Mouse (Mus musculus): Measurements from ENCODE around the gene Ccdc141.

Gene Ccdc141

DNA sequence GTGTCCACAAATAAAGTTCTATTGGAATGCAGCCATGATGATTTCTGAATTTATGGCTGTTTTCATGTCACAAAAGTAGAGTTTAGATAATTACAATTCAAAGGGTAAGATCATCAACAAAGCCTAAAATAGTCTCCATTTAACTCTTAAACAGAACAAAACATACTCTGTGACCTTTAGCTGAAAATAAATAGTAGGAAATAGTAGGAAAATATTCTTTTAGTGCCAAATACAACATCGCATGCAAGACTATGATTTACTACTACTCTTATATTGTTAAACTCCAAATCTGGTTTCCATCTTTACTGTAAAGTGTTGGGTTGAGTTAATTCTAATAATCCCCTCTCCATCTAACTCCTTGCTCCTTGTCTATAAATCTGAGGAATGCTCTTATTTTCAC is 37.0 kb downstream of the Ccdc141 start:
- no peak for DNase-seq (ENCODE audit: low spot score in 2 of 2)

DNA sequence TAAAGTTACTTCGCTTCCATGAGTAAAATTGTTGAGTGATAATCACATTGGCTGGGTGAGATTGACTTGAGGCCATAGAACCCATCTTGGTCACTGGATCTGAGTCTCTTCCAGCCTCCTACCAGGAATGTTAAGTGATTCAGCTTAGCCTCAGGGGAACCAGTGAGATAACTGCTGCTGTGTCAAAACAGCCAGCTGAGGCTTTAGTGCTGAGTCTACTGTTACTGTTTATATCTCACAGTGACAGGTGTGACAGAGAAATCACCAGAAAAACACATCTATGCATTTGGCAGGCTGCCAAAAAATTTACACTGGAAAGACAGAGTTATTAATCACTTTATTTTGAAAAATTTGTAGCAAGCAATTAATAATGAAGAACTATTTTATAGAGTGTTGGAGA is 43.5 kb downstream of the Ccdc141 start:
- DNase-seq (ENCODE audit: low spot score in 2 of 2) = no peak

DNA sequence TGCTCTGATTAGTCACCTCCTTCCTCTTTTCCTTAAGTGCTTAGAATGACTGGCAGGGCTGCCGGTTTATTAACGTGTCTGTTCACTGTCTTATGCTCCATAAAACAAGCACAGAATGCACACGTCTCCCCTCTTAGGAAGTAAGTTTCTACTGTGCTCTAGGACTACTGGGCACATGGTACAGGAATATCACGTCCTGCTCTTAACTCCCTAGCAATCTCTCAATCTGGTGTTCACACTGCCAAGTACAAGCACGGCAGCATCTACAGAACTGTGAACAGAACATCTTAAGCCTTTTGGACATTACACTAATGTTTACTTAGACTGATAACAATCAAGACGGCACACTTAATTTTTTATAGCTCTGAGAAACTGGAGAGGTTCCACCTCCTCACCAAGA is 52.3 kb downstream of the Ccdc141 start:
- no peak for DNase-seq (ENCODE audit: low spot score in 2 of 2)

DNA sequence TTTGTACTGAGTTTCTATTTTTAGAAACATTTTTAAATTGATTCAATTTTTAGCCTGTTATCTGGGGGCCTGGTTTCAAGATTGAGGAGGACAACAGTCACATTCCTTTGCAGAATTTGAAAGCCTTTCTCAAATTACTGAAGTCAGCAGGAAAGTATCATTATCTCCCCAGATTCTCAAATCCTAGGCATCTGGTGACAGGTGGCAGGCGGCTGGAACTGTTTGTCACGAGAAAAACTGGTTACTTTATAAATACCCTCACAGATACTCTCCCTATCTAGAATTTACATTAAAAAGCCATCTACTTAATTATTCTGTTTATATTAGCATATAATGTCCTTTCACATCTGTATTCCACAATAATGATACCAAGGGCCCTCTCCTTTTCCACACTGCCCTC is 56.1 kb downstream of the Ccdc141 start:
- DNase-seq (ENCODE audit: low spot score in 2 of 2) = no peak

DNA sequence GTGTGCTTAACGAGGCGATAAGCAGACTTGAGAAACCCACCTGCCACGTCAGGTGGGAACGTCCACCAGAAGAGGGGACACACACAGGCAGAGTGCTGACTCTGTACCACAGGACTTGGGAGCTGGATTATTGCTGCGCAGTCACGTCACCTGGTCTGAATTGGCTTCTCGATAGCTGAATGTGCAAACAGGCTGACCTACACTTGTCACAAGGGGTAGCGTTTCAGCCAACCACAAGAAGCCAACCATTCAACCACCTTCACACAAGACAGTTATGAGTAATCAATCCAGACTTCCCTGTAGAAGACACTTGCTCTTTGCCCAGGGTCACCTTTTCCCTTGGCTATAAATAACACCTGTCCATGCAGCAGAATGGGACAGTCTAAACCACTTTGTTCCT is 56.6 kb downstream of the Ccdc141 start:
- DNase-seq (ENCODE audit: low spot score in 2 of 2) = no peak

DNA sequence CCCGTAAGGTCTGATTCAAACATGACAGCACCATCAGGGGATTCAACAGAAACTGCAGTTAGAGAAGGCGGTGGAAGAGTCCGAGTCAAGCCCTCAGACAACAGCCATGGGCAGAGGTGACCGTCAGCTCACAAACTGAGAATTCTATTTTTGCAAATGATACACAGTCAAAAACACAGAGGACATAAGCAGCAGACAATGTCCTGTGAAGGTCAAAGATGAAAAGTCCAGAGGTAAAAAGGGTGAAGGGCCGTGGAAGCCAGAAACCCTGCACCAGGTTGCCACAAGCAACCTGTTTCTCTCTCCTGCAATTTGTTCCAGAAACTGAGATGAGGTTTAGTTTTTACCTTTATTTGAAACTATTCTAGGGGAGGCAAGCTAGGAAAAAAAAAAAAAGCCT is 57.4 kb downstream of the Ccdc141 start:
- DNase-seq (ENCODE audit: low spot score in 2 of 2) = no peak

DNA sequence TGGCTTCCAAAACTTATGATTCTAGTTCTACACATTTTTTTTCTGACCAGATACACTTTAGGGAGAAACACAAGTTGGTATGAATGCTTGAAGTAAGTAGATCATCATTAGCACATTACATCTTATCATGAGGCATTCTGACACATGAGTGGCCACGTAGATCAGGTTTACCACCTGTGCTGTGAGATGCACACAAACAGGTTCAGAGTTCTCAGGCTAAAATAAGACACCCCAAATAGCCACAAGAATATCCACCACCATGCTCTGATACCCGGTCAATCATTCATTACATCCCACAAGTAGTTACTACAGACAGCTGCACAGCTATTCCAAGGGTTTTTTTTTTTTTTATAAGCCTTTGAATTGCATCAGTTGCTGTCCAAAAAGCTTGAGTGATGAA is 59.3 kb downstream of the Ccdc141 start:
- DNase-seq (ENCODE audit: low spot score in 2 of 2) = no peak

DNA sequence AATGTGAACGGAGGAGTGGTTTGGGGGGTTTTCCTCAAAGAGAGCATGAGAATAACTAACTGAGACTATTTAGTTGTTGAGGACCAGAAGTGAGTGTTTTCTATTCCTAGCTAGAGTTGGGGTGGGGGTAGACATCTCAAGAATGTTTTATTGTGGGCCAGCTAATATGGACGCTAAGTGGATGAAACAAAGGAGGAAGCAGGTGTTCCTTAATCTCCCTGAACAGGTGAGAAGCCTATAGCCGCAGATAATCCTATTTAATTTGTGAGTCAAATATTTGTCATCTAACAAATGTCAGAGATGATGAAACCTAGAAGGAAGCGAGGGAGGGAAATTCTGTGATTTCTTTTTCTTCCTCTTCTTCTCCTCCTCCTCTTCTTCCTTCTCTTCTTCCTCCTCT is 60.1 kb downstream of the Ccdc141 start:
- DNase-seq (ENCODE audit: low spot score in 2 of 2) = no peak

DNA sequence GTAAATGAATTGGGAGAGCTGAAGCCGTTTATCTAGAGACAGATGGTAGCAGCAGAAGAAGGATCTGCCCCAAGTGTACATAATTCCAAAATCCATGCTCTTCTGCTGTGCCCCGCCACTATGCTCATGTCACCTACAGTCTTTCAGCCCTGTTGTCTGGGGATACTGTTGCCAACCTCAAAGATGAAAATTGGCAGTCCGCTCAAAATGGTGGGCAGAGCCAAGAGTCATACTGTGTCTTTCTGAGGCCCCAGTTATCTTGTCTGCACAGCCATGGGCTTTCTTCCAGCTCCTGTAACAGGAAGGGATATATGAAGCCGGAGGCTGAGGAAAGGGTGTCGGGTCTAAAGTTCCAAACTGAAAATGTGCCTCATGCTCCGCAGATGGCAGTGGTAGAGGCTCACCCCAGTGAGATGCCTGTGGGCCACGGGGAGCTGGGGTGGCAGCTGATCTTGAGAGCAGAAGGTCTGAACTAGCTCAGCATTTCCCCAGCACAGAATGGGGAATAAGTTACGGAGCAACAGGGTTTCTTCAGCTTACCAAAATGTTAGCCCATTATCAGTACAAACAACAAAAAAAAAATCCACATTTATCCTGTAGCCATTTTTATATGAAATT is 60.8 kb downstream of the Ccdc141 start:
- DNase-seq (ENCODE audit: low spot score in 2 of 2) = no peak

DNA sequence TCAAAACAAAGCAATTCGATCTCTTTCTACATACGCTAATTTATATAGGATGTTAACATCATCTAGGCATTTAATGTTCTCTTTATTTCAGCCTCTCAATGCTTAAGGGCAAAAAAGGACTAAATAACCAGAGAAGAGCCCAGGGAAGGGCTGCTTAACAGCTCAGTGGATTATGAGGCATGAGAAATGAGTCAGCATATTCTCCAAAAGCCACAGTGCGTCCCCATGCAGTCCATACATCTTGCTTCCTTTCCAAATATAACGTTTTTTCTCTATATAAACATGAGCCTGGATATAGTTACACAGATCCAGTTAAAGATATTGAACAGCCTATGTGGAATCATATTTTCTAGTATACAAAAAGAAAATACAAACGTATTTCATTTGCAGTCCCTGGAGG is 61.9 kb downstream of the Ccdc141 start:
- no peak for DNase-seq (ENCODE audit: low spot score in 2 of 2)

DNA sequence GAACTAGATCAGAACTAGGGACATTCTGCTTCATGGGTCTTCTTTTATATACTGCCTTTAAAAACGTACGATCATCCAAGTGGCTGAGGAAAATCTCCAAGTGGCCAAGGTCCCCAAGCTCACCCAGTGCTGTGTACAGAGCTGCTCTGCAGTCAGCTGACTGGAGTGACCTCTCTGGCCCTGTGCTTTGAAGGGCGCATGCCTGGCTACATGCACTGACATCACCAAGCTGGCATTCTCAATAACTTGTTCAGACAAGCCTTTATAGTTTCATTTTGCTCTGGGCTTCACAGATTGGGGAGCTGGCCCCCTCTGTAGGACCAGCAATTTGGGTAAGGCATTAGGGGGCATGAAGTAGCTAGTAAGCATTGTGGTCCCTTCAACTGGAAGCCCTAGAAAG is 64.3 kb downstream of the Ccdc141 start:
- DNase-seq (ENCODE audit: low spot score in 2 of 2) = no peak

DNA sequence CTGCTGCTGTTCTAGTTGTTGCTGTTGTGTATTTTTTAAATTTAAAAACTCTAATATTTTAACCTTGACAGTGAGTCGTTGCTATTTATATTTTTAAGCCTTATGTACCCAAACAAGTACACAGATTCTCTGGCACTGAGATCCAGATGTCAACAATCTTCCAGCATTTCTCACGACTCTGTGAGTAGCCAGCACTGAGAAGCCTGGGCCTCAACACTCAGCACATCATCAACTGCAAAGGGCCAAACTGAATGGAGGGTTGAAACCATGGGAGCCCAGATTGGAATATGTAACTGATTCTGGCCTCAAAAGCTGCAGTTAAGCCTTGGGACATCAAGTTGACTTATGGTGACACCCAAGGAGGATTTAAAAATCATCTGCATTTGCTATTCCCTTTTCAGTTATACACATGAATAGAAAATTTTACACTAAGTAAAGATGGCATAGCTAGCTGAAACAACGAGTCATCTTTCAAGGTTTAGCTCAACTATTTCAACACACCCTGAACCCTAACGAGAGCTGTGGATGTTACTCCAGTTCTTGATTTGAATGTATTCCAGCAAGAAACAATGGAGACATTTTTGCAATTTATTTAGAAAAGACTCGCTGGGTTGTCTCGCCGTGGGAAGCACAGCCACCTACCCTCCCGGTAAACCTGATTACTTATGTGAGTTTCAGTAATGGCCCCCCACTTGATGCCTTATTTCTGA is 65.3 kb downstream of the Ccdc141 start:
- DNase-seq (ENCODE audit: low spot score in 2 of 2) = no peak

DNA sequence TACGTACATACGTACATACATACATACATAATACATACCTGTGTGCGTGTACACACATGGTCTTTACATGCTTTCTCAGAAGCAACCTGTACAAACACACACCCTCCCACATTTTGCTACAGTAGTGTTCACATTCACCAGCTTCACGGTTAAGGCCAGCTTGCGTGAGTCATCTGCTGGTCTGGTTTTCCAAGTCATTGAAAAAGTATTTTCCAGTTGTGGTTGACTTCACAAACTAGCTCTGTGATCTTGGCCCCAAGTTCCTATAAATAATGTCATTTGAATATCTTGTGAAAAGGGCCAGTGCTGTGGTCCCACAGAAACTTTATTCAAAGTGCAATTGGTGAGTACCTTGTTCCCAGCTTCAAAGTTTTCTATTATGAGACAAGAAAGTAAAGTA is 67.9 kb downstream of the Ccdc141 start:
- no peak for DNase-seq (ENCODE audit: low spot score in 2 of 2)

DNA sequence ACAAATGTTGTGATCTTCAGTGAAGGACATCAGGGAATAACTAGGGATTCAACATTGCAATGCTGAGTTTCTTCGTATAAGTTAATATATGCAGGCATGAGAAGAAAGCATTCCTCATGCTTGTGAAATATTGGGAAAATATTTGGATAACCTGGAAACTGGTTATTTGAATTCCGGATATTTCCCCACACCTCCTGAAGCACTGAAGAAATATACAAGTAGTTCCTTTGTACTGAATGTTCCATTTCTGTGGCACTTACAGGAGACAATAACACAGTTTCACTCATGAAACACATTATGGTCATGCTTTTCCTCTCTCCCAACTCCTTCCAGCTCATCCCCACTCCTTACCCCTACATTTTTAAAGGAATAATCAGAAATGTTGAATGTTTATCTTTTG is 70.6 kb downstream of the Ccdc141 start:
- no peak for DNase-seq (ENCODE audit: low spot score in 2 of 2)

DNA sequence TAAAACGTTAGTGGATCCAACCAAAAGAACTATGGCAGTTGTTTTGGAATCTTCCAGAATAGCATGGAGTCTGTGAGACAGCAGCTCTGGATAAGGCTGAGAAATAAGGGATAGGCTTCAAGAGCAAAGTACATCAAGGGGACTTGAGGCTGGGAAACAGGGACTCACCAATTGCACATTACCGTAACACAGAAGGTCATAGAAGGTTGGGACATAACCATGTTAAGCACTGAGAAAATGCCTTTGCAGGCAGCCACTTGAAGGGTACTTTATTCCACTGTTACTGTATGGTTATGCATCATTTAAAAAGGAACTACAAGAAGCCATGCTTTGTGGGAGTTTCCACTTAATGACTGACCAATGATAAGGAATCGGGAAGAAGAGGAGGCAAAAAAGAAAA is 71.7 kb downstream of the Ccdc141 start:
- DNase-seq (ENCODE audit: low spot score in 2 of 2) = no peak

DNA sequence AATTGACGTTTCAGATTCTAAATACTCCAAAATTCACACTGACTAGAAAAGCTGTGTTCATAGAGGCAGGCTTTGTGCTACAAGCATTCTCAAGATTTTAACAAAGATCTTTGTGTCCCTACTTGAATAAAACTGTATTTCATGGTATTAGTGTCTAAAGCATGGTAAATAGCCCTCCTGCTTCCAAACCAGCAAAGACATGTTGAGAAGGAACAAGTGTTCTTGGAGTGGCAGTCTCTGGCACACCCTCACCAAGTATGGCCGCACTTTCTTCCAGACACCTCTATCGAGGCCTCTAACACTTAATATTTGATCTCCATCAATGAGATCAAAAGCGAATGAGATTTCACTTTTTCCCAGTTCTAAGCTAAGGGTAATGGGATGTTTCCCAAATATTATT is 78.7 kb downstream of the Ccdc141 start:
- no peak for DNase-seq (ENCODE audit: low spot score in 2 of 2)

DNA sequence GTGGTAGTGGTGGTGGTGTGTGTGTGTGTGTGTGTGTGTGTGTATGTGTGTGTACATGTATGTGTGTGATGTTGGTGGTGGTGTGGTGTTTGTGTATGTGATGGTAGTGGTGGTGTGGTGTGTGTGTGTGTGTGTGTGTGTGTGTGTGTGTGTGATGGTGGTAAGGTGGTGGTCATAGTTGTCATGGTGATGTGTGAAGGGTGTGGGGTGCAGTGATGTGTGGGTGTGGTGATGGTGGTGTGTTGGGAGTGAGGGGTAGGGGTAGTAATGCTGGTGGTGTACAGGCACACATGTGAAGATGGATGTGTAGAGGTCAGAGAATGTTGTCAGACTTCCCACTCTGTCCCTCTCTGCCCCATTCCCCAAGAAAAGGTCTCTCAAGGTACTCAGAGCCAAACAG is 85.1 kb downstream of the Ccdc141 start:
- DNase-seq (ENCODE audit: low spot score in 2 of 2) = no peak

DNA sequence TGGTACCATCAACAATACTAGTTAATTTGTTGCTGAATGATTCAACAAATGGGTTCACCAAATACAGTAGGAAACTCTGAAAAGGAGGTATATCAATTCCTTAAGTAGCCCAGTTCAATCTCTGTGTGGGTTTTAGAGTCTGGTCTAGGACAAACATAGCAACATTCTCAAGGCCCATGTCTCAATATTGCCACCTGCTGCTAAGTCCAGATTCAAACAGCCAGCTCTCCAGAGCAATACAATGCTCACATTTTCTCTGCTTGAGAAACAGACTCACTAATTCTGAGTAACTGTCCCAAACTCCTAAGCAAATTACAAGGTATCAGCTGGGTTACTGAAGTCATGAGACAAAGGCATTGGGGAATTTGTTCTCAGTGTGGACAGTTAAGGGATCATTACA is 85.8 kb downstream of the Ccdc141 start:
- no peak for DNase-seq (ENCODE audit: low spot score in 2 of 2)

DNA sequence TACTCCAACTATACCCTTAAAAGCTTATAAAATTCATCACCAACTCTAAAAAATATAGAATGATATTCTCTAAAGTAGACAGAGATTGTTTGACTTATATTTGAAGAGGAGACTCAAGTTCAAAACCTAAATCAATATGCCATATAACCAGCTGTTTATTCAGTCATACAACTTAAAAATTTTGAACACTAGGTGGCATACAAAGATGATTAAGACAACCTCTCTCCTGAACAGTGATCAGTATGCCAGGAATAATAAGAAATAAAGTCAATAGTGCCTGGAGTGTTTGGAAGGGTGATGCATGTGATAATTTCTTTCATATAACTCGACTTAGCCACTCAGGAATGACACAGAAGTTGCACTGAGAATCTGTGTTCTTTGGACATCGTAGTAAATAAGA is 89.3 kb downstream of the Ccdc141 start:
- DNase-seq (ENCODE audit: low spot score in 2 of 2) = no peak

DNA sequence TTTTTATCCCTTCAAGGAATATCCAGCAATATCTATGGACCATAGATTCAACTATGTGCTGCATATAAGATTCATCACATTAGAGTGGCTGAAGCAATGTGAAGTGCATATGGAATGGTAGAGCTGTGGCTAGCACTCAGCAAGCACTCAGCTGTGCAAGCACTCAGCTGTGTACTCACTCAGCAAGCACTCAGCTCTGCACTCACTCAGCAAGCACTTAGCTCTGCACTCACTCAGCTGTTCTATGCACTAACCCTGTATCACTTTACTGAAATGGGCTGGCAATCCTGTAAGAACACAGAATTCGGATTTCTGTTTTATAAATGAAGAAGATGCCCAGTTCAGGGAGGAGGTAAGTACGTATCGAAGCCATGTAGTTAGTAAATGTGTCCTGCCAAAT is 89.8 kb downstream of the Ccdc141 start:
- no peak for DNase-seq (ENCODE audit: low spot score in 2 of 2)

DNA sequence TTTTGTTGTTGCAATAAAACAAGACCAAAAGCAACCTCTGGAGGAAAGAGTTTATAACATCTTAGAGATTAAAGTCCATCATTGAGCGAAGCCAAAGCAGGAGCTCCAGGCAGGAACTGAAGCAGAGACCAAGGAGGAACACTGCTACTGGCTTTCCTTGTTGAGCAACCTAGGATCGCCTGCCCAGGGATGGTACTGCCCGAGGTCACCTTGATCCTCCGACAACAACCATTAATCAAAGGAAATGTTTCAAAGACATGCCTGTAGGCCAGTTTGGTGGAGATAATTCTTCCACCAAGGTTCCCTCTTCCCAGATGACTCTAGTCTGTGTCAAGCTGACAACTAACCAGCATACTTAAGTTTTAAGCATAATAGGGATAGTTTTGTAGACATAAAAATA is 91.7 kb downstream of the Ccdc141 start:
- DNase-seq (ENCODE audit: low spot score in 2 of 2) = no peak

DNA sequence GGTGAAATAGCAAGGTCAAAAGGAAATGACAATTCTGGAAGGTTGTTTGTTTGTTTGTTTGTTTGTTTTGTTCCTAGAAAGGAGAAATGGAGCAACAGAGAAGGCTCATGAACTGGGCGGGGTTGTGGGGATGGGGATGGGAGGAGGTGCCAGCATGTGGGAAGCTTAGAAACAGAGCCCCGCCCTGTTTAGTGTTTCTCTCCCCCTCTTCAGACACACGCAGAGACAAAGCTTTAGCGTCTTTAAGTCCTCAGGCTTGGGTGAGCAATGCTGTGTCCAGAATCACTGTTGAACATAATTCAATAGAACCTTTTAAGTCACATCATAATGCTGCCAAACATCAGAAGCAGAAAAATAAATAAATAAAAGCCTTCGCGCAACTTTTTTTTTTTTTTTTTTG is 96.1 kb downstream of the Ccdc141 start:
- no peak for DNase-seq (ENCODE audit: low spot score in 2 of 2)

DNA sequence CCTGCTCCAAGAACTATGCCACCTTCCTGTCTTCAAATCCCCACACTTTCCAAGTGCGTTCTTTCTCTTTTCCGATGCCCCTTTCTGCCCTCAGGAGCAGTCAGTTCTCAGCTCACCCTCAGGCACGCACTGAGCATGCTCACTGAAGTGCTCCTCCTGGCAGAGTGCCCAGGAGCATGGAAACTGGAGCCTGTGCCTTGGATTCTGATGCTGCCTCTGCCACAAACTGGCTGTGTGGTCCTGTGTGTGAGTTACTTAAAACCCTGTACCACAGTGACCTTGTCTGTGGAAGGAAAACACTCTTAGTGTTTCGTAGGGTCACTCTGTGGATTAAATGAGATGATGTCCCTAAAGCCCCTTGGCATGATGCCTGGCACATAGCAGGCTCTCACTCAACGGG is 96.5 kb downstream of the Ccdc141 start:
- DNase-seq (ENCODE audit: low spot score in 2 of 2) = no peak

DNA sequence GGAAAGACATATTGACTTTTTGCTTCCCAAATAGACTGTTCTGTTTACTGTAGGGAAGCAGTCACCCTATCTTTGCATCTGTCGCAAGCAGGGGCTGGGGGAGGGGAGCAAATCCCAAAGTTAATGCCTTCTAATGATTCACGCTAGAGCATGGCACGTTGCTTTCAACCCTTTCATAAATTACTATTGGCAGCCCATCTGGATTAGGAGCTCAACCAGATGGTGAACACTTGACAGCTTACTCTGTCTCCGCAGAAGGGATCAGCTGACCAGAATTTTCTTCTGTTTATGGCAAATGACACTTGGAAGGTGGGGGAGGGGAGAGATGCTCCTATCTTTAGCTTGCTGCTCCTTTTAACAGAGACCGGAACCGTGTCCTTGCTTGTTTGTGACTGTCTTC is 105.1 kb downstream of the Ccdc141 start:
- no peak for DNase-seq (ENCODE audit: low spot score in 2 of 2)
